Mouse (Mus musculus) spleen, postnatal 4 days (tissue): Measurements from ENCODE around the gene Sppl2b.

Experiments
- DNase-seq, 2 experiments: peaks; one replicate each; pipeline ENCODE4 v3.0.0; 2022; ENCODE audit warnings: low spot score in 2 of 2

Sppl2b gene

DNA sequence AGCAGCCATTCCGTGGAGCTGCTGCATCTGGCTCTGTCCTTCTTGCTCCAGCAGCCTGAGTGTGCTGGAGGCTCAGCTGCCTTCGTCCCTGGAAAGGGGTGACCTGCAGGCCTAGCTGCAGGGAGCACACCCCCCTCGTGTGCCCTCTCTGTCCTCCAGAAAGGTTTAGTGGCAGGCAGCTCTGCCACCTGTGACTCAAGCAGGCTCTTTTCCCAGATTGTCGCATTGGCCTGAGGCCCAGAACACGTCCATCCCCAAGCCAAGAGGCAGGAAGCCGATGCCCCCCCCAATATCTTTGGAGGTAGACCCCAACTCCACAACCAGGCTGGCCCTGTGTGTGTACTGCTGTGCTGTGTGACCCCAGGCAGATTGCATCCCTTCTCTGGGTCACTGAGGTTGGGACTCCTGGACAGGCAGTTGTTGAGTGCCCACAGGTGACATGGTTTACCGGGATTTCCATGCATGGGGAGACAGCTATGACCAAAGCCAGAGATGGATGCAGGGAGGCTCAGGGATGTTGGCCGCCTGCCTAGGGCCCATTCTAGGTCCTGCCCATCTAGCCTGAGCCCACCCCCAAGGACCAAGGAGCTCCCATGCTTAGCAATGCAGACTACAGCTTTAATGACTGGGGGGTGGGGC lies 9.9 kb upstream of the Sppl2b start:
- DNase-seq: no peak

GRCm38 (mm10) chr10:80845732-80846131 lies 9.3 kb upstream of the Sppl2b start:
- no peak for DNase-seq

DNA sequence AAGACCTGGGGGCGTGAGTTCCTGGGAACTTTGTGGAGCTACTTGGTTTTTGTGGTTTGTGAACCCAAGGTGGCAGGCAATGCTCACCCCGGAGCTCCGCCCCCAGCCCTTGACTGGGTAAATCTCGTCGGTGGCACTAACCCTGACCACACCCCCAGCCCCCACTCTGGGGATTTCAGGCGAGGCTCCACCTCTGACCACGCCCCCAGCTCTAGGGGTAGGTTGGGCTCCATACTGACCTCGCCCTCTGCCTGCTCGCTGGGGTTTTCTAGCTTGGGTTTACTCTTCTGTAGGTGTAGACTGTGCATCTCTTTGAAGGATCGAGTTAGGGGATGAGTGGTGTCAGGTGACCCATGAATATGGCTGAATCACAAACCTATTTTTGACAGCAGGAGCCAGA lies 6.5 kb upstream of the Sppl2b start:
- peak; percentile 78 to 83 for DNase-seq

DNA sequence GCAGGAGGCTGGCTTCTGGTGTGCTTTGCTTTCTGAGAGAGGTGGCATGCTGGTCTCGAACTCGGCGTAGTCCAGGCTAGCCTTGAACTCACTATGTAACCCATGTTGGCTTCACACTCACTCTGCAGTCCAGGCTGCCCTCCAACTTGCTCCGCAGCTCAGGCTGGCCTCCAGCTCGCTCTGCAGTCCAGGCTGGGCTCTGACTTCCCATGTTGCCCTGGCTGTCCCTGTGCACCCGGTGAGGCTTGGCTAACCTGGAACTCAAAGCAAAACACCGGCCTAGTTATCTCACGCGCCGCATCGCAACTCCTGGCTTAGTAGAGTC lies 636 bp downstream of the Sppl2b start:
- peak in 1 of 2 experiments; percentile 42 for DNase-seq

- peak in 1 of 2 experiments; percentile 57 for DNase-seq
Observed at GRCm38 (mm10) chr10:80856267-80856666, 1.2 kb downstream of the Sppl2b start.

DNA sequence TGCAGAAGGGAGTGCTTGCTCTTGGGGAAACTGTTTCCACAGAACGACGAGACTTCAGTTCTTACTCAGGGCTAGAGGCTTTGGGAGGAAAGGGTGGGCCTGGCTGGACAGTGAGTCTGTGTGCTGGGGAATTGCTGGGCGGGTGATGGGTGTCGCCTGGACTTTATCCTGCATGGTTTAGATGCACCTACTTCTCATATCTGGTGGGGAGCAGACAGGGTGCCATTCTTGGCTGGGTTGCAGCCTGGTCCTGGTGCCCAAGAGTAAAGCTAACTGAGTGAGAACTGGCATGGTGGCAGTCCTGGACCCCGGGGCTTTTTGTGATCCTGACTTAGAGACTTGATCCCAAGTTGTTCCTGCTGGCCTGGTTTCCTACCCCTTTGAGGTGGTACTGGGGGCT lies 1.8 kb downstream of the Sppl2b start:
- DNase-seq: peak; percentile 73 to 82

GRCm38 (mm10) chr10:80857386-80857785 lies 2.3 kb downstream of the Sppl2b start:
- DNase-seq: no peak

- DNase-seq: peak; percentile 69 to 82
Observed at GRCm38 (mm10) chr10:80857848-80858247, 2.8 kb downstream of the Sppl2b start.

GRCm38 (mm10) chr10:80858350-80858935 lies 3.4 kb downstream of the Sppl2b start:
- DNase-seq: peak; percentile 77 to 86

GRCm38 (mm10) chr10:80862305-80862704 lies 7.2 kb downstream of the Sppl2b start:
- DNase-seq: no peak

DNA sequence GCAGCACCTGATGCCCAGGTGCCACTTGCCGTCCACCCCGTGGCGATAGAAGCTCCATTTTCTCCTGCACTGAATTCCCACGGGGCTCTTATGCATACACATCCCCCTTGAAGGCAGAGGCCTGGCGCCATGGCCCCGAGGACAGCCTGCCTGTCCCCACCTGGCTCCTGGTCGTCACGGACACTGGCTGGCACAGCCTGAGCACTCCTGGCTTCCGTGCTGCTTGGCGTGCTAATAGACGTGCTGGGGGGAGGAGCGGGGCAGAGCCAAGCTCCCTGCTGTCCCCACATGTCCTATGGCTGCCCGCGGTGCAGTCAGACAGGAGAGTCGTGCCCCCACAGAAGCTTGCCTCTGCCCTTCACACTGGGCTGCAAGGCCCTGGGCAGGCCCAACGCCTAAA lies 9.4 kb downstream of the Sppl2b start:
- DNase-seq: no peak

DNA sequence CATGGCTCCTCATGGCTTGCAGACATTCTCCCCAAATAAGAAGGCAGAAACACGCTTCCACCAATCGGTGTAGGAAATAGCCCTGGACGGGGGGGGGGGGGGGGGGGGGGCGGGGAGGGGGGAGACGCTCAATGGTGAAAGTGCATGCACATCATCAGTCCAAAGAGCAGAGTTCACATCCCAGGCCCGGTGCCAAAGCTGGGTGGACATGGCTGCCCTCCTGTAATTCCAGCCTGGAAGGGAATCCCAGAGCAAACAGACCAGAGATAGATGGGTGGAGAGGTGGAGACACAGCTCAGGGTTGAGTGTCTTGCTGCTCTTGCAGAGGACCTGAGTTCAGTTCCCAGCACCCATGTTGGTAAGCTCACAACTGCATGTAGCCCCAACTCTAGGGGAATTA lies 15.9 kb downstream of the Sppl2b start:
- peak in 1 of 2 experiments; percentile 12 for DNase-seq

DNA sequence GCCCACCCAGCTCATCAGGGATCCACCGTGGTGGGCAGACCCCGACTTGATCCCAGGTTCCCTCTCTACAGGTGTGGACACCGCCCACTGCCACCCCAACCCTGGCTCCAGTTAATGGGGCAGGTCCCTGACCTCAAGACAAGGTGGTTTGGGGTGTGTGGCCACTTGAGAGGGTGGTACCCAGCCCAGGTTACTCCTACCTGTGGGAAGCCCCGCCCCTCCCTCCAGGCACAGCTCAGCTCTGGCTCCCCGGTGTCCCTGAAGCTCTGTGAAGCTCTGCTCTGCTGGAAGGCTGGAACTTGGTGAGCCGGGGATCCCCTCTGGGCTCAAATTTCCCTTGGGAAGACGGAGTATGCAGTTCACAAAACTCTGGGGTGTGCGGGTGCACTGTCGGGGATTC lies 16.5 kb downstream of the Sppl2b start, which contains the start of gene Tmprss9:
Gene Tmprss9, plus strand, starts transcription at position 268 of the 400 bp plus-strand sequence.
- no peak for DNase-seq

- no peak for DNase-seq
Observed at GRCm38 (mm10) chr10:80874035-80874434, 19.0 kb downstream of the Sppl2b start.

- DNase-seq: peak; percentile 76 to 85
Observed at GRCm38 (mm10) chr10:80876028-80876427, 21.0 kb downstream of the Sppl2b start.

- DNase-seq: no peak
Observed at GRCm38 (mm10) chr10:80876594-80876993, 21.5 kb downstream of the Sppl2b start.

DNA sequence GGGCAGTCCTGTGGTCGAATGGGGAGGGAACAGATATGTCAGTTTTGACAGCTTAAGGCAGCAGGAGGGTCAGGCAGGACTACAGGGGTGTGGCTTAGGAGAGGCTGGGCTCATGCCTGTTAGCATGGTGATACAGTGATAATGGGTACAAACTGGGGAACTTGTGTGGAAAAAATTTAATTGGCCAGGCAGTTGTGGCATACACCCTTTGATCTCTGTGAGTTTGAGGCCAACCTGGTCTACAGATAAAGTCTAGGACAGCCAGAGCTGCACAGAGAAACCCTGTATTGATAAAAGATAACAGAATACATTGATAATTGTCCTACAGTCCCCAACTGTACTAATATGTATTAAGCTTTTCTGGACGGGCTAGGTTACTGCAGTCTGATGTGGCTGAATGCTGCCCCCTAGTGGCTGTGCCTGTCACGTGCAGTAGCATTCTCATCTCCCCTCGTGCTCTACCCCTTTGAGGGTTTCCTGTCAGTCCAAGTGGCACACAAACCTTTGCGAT lies 25.1 kb downstream of the Sppl2b start:
- peak; percentile 83 to 95 for DNase-seq

GRCm38 (mm10) chr10:80880901-80881300 lies 25.8 kb downstream of the Sppl2b start:
- DNase-seq: no peak

GRCm38 (mm10) chr10:80881301-80881700 lies 26.2 kb downstream of the Sppl2b start:
- peak; percentile 88 to 97 for DNase-seq

GRCm38 (mm10) chr10:80887181-80887580 lies 32.1 kb downstream of the Sppl2b start:
- no peak for DNase-seq

DNA sequence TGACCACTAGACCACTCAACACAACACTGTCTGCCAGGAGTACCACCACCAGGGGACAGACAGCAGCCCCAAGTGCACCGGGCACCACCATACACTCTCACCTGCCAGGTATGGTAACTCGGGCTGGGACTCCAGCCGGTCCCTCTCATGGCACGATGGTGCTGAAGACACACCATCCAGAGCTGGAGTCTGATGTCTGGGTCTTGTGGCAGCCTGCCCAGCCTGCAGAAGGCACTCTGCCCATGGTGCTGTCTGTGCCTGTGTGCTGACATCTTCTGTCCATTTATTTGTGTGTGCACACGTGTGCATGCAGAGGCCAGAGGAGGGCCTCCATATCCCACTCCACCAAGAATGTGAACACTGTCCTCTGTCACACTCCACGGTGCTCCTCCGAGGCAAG lies 40.0 kb downstream of the Sppl2b start:
- DNase-seq: no peak

- no peak for DNase-seq
Observed at GRCm38 (mm10) chr10:80895697-80896096, 40.6 kb downstream of the Sppl2b start.
